Mouse (Mus musculus) liver (tissue): ENCODE measurements around the gene Plxna1.
A peak's percentile ranks its signal among the peaks of the same experiment; 100 is the strongest.

Source experiments
- DNase-seq: peaks from one replicate; pipeline ENCODE4 v3.0.0-alpha.2; 2020; ENCODE audit warnings: mixed read lengths

Gene Plxna1

GRCm38 (mm10) chr6:89327746-89328491 is 34.5 kb downstream of the Plxna1 start:
- no peak for DNase-seq

- no peak for DNase-seq
Measured at GRCm38 (mm10) chr6:89324842-89325241, 37.6 kb downstream of the Plxna1 start.

- no peak for DNase-seq
Measured at GRCm38 (mm10) chr6:89315263-89315662, 47.2 kb downstream of the Plxna1 start.

- DNase-seq = no peak
Measured at GRCm38 (mm10) chr6:89311518-89311917, 50.9 kb downstream of the Plxna1 start.

GRCm38 (mm10) chr6:89310236-89310635 is 52.2 kb downstream of the Plxna1 start:
- no peak for DNase-seq

GRCm38 (mm10) chr6:89308213-89308973 is 54.0 kb downstream of the Plxna1 start:
- no peak for DNase-seq

GRCm38 (mm10) chr6:89304375-89305058 is 57.9 kb downstream of the Plxna1 start:
- DNase-seq = no peak

GRCm38 (mm10) chr6:89299818-89300217 is 62.6 kb downstream of the Plxna1 start:
- DNase-seq = no peak

- DNase-seq = no peak
Measured at GRCm38 (mm10) chr6:89296909-89297695, 65.3 kb downstream of the Plxna1 start.

- no peak for DNase-seq
Measured at GRCm38 (mm10) chr6:89296001-89296709, 66.3 kb downstream of the Plxna1 start.

GRCm38 (mm10) chr6:89294621-89295020 is 67.8 kb downstream of the Plxna1 start:
- no peak for DNase-seq

GRCm38 (mm10) chr6:89291494-89291893 is 70.9 kb downstream of the Plxna1 start:
- no peak for DNase-seq

- no peak for DNase-seq
Measured at GRCm38 (mm10) chr6:89288156-89288555, 74.3 kb downstream of the Plxna1 start.

GRCm38 (mm10) chr6:89286700-89287428 is 75.6 kb downstream of the Plxna1 start:
- DNase-seq = peak; percentile 22

- no peak for DNase-seq
Measured at GRCm38 (mm10) chr6:89286286-89286655, 76.1 kb downstream of the Plxna1 start.

- no peak for DNase-seq
Measured at GRCm38 (mm10) chr6:89285561-89286285, 76.7 kb downstream of the Plxna1 start.

GRCm38 (mm10) chr6:89285116-89285515 is 77.3 kb downstream of the Plxna1 start:
- DNase-seq = no peak

GRCm38 (mm10) chr6:89283095-89283494 is 79.3 kb downstream of the Plxna1 start:
- DNase-seq = no peak

GRCm38 (mm10) chr6:89282626-89283025 is 79.8 kb downstream of the Plxna1 start:
- no peak for DNase-seq

GRCm38 (mm10) chr6:89281492-89282332 is 80.7 kb downstream of the Plxna1 start:
- no peak for DNase-seq
